Mouse (Mus musculus) thymus, adult 2 months (tissue): ENCODE measurements around the gene Lrrc3c. TPM values are rescaled to one million over a fixed set of nuclear protein-coding genes. Genes with fewer than 3 reads are reported as not detected.

Source experiments
- DNase-seq: peaks from one replicate; pipeline ENCODE4 v3.0.0; 2021
- H3K27ac ChIP-seq: fragments of 200-500 bp; 2 replicates; pipeline ENCODE4 v1.5.1; 2012; ENCODE audit warnings: low read length, control low read depth; ENCODE audit not compliant: control insufficient read depth, insufficient read depth
- H3K27me3 ChIP-seq: fragments of 200-500 bp; 2 replicates; pipeline ENCODE4 v1.6.1; 2012; ENCODE audit warnings: mild to moderate bottlenecking, low read length, moderate library complexity, mixed read lengths; ENCODE audit not compliant: control insufficient read depth, insufficient read depth
- H3K36me3 ChIP-seq: fragments of 200-500 bp; 2 replicates; pipeline ENCODE4 v1.6.1; 2012; ENCODE audit warnings: mild to moderate bottlenecking, low read length, moderate library complexity; ENCODE audit not compliant: control insufficient read depth, insufficient read depth
- H3K4me1 ChIP-seq: fragments of 200-500 bp; replicated peaks from 2 replicates; pipeline ENCODE4 v1.6.1; 2012; ENCODE audit warnings: low read length; ENCODE audit not compliant: control insufficient read depth, insufficient read depth
- H3K4me3 ChIP-seq: fragments of 200-500 bp; 2 replicates; pipeline ENCODE4 v1.5.1; 2012; ENCODE audit warnings: mild to moderate bottlenecking, low read length, control low read depth, moderate library complexity; ENCODE audit not compliant: control insufficient read depth, insufficient read depth
- CTCF ChIP-seq: fragments of 200-500 bp; IDR thresholded peaks from 2 replicates; pipeline ENCODE4 v1.5.1; 2012; ENCODE audit warnings: mild to moderate bottlenecking, control low read depth, low read length, moderate library complexity, borderline replicate concordance; ENCODE audit not compliant: control insufficient read depth, poor library complexity, insufficient read depth; ENCODE audit errors: extremely low read depth
- POLR2A ChIP-seq: fragments of 200-500 bp; IDR thresholded peaks from 2 replicates; pipeline ENCODE4 v1.6.1; 2012; ENCODE audit warnings: mild to moderate bottlenecking, low read length, control low read depth, moderate library complexity; ENCODE audit not compliant: control insufficient read depth, poor library complexity, insufficient read depth; ENCODE audit errors: extremely low read depth
- WGBS: fragments of 180-500 bp; shearing (Covaris S2); methylation state at CpG from one replicate; pipeline ENCODE4 v1.1.7; 2018; 5-methylcytosine and 5-hydroxymethylcytosine counted together
- polyA plus RNA-seq: library from polyadenylated mRNA; depleted of rRNA; stranded (reverse); fragments of >200 nt; gene quantifications from 2 replicates; pipeline ENCODE4 v1.2.3, GENCODE M21; 2012

The Lrrc3c gene
- polyA plus RNA-seq, 1 experiment = not detected

DNA sequence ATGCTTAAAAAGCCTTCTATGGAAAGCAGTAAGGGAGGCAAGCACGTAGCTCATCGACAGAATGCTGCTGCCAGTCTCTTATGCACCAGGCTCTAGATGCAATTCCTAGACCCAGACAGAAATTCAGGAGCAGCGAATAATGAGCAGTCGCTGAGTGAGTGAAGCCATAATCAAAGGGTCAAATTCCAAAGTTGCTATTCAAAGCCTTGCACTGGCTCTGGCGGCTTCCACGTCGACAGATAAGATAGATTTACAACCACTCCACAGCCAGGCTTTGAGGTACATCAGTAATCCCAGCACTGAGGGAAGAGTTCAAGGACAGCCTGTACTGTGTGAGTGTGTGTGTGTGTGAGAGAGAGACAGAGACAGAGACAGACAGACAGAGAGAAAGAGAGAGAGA, 37.1 kb upstream of the Lrrc3c start:
- WGBS = 75% methylated on average over 7 of the region's 7 CpGs
- Histone ChIP-seq H3K36me3 (no peaks in the 10 kb centered on the region), H3K4me1 (no peaks in the 10 kb centered on the region), H3K27me3 (no peaks in the 10 kb centered on the region), H3K27ac (no peak overlapping the region), H3K4me3 (no peak overlapping the region)
- TF ChIP-seq POLR2A = no peak
- no peak for TF ChIP-seq CTCF
- no peak for DNase-seq

DNA sequence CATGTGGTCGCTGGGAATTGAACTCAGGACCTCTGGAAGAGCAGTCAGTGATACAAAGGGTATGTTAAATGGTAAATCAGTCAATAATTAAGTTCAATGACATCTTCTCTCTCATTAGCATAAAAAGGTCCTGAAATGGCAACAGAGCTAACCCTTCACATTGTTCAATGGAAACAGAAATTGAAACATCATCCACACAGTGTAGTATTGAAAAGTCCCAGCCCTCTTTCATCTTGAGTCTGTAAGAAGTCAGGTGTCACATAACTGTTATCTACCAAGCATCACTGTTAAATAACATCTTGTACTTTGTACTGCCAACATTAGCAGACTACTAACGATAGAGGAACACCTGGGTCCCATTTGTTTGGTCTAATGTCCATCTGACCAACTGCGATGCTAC, 35.1 kb upstream of the Lrrc3c start:
- no peak overlapping the region for H3K27ac ChIP-seq
- WGBS = 82% methylated on average over 3 of the region's 3 CpGs
- H3K4me1 ChIP-seq = no peaks in the 10 kb centered on the region
- TF ChIP-seq POLR2A = no peak
- no peak for DNase-seq
- H3K36me3 ChIP-seq = no peaks in the 10 kb centered on the region
- no peaks in the 10 kb centered on the region for H3K27me3 ChIP-seq
- H3K4me3 ChIP-seq = no peak overlapping the region

DNA sequence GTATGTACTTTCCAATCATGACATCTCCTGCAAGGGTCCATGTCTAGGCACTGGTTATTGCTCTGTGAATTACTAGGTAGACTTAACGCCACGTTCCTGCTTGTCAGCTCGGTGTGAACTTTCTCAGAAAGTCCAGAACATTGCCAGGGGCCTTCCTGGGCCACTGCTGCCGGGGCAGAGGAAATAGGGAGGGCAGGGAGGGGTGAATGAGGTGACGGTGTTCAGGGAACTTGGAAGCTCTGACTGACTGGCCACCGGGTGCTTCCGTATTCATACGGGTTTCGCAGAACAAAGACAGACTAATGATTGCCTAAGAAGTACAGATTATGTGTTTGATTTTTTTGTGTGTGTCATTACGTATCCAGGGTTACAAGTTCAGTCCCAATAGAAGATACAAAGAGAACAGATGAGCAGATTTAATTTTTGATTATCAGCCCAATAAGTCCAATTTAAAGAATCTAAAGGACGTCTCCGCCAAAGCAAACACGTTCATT, 34.1 kb upstream of the Lrrc3c start:
- TF ChIP-seq POLR2A (no peak), CTCF (no peak)
- WGBS = 73% methylated on average over 13 of the region's 13 CpGs
- no peak for DNase-seq
- H3K36me3 ChIP-seq = no peaks in the 10 kb centered on the region
- H3K27me3 ChIP-seq = no peaks in the 10 kb centered on the region
- no peak overlapping the region for H3K27ac ChIP-seq
- H3K4me3 ChIP-seq = no peak overlapping the region
- H3K4me1 ChIP-seq = no peaks in the 10 kb centered on the region

DNA sequence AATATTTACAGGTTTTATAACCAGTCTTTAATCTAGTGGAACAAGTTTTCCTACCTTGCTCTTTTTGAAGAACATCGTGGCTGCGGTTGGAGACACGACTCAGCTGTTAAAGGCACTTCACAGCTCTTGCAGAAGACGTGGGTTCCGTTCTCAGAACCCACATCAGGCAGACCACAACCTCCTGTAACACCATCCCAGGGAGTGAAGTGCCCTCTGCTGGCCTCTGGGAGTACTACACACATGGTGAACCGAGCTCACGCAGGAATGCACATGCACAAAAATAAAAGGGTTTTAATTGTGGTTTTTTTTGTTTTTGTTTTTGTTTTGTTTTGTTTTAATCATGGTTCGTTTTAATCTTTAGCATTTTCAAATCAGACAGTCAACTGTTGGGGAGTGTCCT, 29.8 kb upstream of the Lrrc3c start:
- TF ChIP-seq CTCF = peak; percentile 54; the same call in 1 of the 2 replicates
- TF ChIP-seq POLR2A = no peak
- H3K4me1 ChIP-seq = no peaks in the 10 kb centered on the region
- no peak for DNase-seq
- WGBS = 52% methylated on average over 8 of the region's 8 CpGs
- no peak overlapping the region for H3K27ac ChIP-seq
- H3K36me3 ChIP-seq = no peaks in the 10 kb centered on the region
- H3K27me3 ChIP-seq = no peaks in the 10 kb centered on the region
- H3K4me3 ChIP-seq = no peak overlapping the region

DNA sequence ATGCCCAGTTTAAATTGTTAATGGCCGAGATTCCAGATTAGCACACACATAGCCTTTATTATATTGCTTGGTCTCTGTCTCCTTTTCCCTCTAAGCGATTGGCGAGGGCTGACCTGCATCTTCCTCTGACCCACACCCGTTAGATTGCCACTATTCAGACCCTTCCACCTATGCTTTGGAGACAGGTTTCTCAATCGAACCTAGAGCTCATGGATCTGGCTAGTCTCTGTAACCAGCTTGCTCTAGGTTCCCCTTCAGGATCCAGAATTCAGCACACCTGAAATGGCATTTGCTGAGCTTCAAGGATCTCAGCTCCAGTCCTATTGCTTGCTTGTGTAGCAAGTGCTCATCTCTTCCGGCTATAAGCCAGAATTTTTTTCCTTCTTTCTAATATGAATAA, 28.6 kb upstream of the Lrrc3c start:
- no peak for DNase-seq
- no peaks in the 10 kb centered on the region for H3K27me3 ChIP-seq
- no peaks in the 10 kb centered on the region for H3K4me1 ChIP-seq
- TF ChIP-seq CTCF (no peak), POLR2A (no peak)
- H3K36me3 ChIP-seq = no peaks in the 10 kb centered on the region
- WGBS = 90% methylated on average over 6 of the region's 6 CpGs
- no peak overlapping the region for H3K27ac ChIP-seq
- H3K4me3 ChIP-seq = no peak overlapping the region

DNA sequence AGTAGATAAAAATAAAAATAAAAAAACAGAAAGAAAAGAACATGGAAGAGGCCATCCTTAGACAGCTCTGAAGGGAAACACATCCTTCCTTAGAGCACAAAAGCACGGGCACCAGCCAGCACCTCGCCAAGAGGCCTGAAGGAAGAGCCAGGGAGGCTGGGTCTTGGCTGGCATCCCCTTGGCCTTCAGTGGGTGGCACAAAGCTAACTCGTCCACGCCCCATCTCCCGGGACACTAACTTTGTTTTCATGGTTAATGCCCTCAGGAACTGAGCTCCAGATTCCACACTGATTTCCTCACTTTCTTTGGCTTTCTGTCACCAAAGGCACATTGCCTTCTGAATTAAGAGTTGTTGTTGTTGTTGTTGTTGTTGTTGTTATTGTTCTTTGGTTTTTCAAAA, 20.3 kb upstream of the Lrrc3c start:
- Histone ChIP-seq H3K27me3 (no peaks in the 10 kb centered on the region), H3K4me3 (no peak overlapping the region), H3K36me3 (peaks cover 13% of the 10 kb centered on the region), H3K27ac (no peak overlapping the region), H3K4me1 (0 out of 2 replicates have a peak, but pooled peaks cover 2% of the 10 kb centered on the region)
- TF ChIP-seq POLR2A (no peak), CTCF (no peak)
- 92% methylated on average over 5 of the region's 5 CpGs for WGBS
- DNase-seq = no peak

DNA sequence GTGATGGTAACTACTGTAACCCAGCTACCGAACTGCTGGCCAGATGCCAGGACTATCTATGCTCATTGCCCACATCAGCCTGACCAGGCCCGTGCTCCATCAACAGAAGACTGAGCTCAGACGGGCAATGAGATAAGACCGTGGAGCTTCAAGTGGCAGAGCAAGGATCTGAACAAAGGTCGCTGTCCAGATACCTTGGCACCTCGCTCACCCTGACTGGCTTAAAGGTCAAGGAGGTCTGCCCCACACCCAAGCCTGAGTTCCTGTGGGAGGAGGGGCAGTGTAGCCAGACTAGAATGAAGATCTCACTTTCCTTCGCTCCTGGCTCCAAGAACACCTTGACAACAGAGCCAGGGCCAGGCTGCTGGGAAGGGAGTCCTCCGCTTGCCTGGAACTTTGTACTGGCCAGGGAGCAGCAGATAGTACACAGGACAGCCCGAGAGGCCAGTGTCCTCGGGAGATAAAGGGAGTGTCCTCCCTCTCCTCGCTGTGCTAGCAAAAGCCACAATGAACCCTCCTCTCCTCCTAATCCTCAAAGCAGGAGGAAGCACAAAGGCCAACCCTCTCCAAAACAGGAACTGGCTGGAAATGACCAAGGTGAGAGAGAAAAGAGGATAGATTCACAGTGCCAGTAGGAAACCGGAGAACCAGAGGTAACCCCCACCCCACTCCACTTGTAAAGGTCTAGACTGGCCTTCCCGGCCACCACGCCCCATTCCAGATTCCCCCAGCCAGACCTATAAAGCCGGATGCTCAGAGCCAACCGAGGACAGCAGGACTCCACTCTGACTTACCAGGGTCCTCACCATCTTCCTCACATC, 17.6 kb upstream of the Lrrc3c start:
- no peak overlapping the region for H3K4me3 ChIP-seq
- no peak for TF ChIP-seq POLR2A
- H3K4me1 ChIP-seq = peaks cover 5% of the 10 kb centered on the region; the same call in 1 of the 2 replicates
- peaks cover 17% of the 10 kb centered on the region for H3K36me3 ChIP-seq
- DNase-seq = no peak
- H3K27ac ChIP-seq = no peak overlapping the region
- no peaks in the 10 kb centered on the region for H3K27me3 ChIP-seq
- 87% methylated on average over 16 of the region's 16 CpGs for WGBS
